Mouse (Mus musculus): ENCODE data around the gene Gabrb3. TPM values are rescaled to one million over a fixed set of nuclear protein-coding genes. Genes with fewer than 3 reads are reported as not detected.

Gene Gabrb3
- polyA plus RNA-seq, 1 experiment from 2014 or later = 11.9 TPM

DNA sequence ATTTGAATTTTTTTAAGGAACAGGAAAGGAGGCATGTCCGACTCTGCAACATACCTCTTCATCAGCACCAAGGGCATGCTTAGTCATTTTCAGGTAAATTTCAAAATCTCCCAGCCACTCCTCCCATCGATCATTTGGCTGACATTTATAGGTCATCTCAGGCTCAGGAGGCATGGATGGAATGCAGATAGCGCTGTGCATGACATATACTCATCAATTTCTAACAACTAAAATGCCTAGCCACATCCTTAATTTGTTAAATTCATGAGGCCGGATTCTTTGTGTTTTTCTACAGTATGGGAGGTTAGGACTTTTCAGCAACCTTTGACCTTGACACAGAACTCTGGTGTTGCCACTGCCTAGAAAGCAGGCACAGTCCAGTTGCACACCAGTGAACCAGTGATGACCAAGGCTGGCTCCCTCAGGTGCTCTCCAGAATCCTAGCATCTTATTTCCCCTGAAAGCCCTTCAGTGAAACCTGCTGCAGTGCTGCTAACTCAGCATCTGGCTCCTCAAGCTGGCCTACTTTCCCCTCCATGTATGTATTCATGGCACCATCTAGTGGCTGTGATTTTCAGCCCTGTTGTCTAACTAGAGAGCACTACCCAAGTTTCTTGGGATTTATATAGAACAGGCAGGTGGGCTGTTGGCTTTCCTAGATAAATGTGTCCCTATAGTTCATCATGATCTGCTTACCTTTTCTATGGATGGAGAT is 54.5 kb downstream of the Gabrb3 start:
- 82% methylated on average over 4 of the region's 4 CpGs for WGBS
- no peak overlapping the region for H3K4me3 ChIP-seq (replicated peaks)
- H3K27ac ChIP-seq = no peak overlapping the region
- no peaks in the 10 kb centered on the region for H3K36me3 ChIP-seq (replicated peaks)
- no peaks in the 10 kb centered on the region for H3K27me3 ChIP-seq
- H3K9me3 ChIP-seq = no peaks in the 10 kb centered on the region
- no peak overlapping the region for H3K9ac ChIP-seq
- ATAC-seq (ENCODE audit: low FRiP score) = peak; percentile 46; the same call in 1 of the 2 replicates
- H3K4me2 ChIP-seq = no peak overlapping the region
- no peaks in the 10 kb centered on the region for H3K4me1 ChIP-seq

GRCm38 (mm10) chr7:57482896-57483295 is 63.4 kb downstream of the Gabrb3 start:
- no peak for ATAC-seq (ENCODE audit: low FRiP score)
- H3K27me3 ChIP-seq = no peaks in the 10 kb centered on the region
- H3K4me1 ChIP-seq = no peaks in the 10 kb centered on the region
- no peak overlapping the region for H3K4me3 ChIP-seq (replicated peaks)
- H3K9ac ChIP-seq = no peak overlapping the region
- H3K27ac ChIP-seq = no peak overlapping the region
- no peak overlapping the region for H3K4me2 ChIP-seq
- H3K9me3 ChIP-seq = no peaks in the 10 kb centered on the region
- no peaks in the 10 kb centered on the region for H3K36me3 ChIP-seq (replicated peaks)

DNA sequence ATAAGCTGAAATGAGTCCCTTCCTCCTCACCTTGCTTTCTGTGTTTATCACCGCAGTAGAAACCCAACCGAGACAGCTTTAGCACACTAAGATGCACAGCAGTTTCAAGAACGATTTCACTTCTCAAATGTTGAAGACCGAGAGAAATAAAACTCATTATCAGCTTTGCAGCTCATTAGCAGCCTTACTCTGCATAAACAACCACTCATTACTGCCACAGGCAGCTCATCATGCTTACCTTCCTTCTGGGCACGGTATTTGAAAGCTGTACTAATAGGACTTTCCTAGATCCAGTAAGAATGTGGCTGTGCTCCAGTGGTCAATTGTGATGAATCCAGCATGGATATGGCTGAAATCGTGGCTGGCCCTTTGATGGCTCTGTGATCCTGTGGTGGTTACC is 67.4 kb downstream of the Gabrb3 start:
- Histone ChIP-seq H3K27me3 (no peaks in the 10 kb centered on the region), H3K4me1 (no peaks in the 10 kb centered on the region), H3K9me3 (no peaks in the 10 kb centered on the region), H3K27ac (no peak overlapping the region), H3K4me3 (replicated peaks) (no peak overlapping the region), H3K36me3 (replicated peaks) (no peaks in the 10 kb centered on the region), H3K9ac (no peak overlapping the region), H3K4me2 (no peak overlapping the region)
- WGBS = 70% methylated on average over 6 of the region's 6 CpGs
- ATAC-seq (ENCODE audit: low FRiP score) = no peak

- H3K4me2 ChIP-seq = no peak overlapping the region
- H3K27ac ChIP-seq = no peak overlapping the region
- no peaks in the 10 kb centered on the region for H3K27me3 ChIP-seq
- H3K36me3 ChIP-seq (replicated peaks) = no peaks in the 10 kb centered on the region
- no peaks in the 10 kb centered on the region for H3K4me1 ChIP-seq
- no peak for ATAC-seq (ENCODE audit: low FRiP score)
- WGBS = 77% methylated on average over 4 of the region's 4 CpGs
- no peak overlapping the region for H3K4me3 ChIP-seq (replicated peaks)
- H3K9ac ChIP-seq = no peak overlapping the region
- H3K9me3 ChIP-seq = no peaks in the 10 kb centered on the region
Observed at GRCm38 (mm10) chr7:57491795-57492194, 72.3 kb downstream of the Gabrb3 start.

DNA sequence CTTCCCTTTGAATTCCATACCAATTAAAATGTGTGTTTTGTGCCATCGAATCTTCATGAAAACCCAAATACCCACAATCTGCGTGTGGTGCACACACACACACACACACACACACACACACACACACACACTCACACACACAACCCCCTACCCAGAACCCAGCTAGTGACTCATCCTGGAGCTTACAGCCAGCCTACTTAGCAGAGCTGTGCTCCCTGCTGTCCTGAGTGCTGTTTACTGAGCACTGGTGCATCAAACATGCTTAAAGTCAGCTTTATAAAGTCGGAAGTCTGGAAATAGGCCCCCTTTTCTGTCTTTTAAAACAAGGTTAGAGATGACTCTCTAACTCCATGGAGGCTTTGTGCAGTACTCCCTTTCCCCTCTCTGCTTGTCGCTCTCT is 83.3 kb downstream of the Gabrb3 start:
- no peak for ATAC-seq (ENCODE audit: low FRiP score)
- H3K4me3 ChIP-seq (replicated peaks) = no peak overlapping the region

DNA sequence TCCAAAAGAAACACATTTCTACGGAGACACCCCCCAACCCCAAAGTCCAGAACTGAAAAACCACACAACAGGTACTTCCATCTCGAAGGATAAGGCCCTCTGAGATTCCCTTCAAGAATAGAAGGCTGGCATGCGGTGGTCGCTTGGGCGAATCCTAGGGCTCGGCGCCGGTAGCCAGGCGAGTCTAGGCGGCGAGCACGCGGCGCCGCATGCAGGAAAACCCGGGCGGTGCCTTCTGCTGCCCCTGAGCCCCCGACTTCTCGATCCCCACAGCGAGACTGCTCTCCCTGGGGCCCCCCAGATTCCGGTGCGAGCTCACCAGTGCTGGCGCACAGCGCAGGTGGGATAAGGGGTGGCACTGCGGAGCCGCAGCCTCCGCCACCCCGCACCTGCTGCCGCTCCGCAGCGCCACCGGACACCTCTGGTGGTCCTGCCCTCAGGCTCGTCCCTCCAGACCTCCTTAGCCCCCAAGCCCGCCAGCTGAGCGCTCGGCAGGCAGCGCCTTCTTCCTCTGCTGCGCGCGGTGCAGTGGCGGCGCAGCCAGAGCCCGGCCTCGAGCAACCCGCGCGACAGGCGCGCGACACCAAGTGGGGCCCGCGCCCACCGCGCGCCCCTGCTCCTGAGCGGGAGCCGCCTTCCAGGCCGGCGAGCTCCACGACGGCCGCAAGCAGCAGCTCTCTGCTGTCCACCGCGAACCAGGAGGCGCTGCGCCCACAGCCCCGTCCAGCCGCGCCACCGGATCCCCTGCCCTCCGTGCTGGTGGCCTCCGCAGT is 89.6 kb downstream of the Gabrb3 start:
- H3K9ac ChIP-seq = peak overlapping the region; percentile 42
- H3K4me1 ChIP-seq = peaks cover 15% of the 10 kb centered on the region
- peak overlapping the region; percentile 85 for H3K4me2 ChIP-seq
- no peaks in the 10 kb centered on the region for H3K36me3 ChIP-seq (replicated peaks)
- no peaks in the 10 kb centered on the region for H3K9me3 ChIP-seq
- WGBS = under 1% methylated on average over 56 of the region's 72 CpGs
- H3K4me3 ChIP-seq (replicated peaks) = peak overlapping the region; percentile 53
- H3K27me3 ChIP-seq = peaks cover 50% of the 10 kb centered on the region
- ATAC-seq (ENCODE audit: low FRiP score) = peak; percentile 66
- H3K27ac ChIP-seq = no peak overlapping the region

More for the DNA sequence above, 83.3 kb downstream of the Gabrb3 start:
- Histone ChIP-seq H3K4me1 (no peaks in the 10 kb centered on the region), H3K4me2 (no peak overlapping the region), H3K27me3 (peaks cover 14% of the 10 kb centered on the region), H3K27ac (no peak overlapping the region), H3K9me3 (no peaks in the 10 kb centered on the region), H3K9ac (no peak overlapping the region), H3K36me3 (replicated peaks) (no peaks in the 10 kb centered on the region)
- 68% methylated on average over 4 of the region's 4 CpGs for WGBS

DNA sequence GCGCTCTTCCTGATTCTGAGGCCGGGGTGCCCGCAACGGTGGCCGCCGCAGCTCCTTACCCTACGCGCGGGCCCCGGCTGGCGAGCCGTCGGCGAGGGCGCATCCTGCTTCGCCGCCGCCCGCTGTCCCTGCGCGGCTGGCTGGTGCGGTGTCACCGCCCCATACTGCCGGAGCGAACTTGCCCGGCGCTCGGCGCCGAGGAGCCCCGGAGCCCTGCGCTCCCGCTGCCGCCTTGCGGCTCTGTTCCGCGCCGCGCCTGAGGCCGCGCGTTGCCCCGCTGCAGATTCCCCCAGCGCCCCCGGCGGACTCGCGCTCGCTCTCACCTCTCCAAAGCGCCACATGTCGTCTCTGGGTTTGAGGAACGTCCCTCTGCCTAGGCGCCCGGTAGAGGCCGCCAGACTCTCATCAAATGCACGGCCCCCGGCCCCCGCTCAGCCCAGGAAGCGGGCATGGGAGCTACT is 90.2 kb downstream of the Gabrb3 start, which contains the start of gene Gabra5:
Gene Gabra5 (minus strand): TSS at position 379 of the 461 bp plus-strand sequence.
- under 1% methylated on average over 56 of the region's 59 CpGs for WGBS
- H3K4me1 ChIP-seq = peaks cover 15% of the 10 kb centered on the region
- H3K9ac ChIP-seq = peak within 1 kb of the TSS; percentile 42
- no peaks in the 10 kb centered on the region for H3K36me3 ChIP-seq (replicated peaks)
- no peak within 1 kb of the TSS for H3K27ac ChIP-seq
- peaks cover 50% of the 10 kb centered on the region for H3K27me3 ChIP-seq
- H3K9me3 ChIP-seq = no peaks in the 10 kb centered on the region
- peak within 1 kb of the TSS; percentile 85 for H3K4me2 ChIP-seq
- peak within 1 kb of the TSS; percentile 53 for H3K4me3 ChIP-seq (replicated peaks)
- ATAC-seq (ENCODE audit: low FRiP score) = peak; percentile 87

DNA sequence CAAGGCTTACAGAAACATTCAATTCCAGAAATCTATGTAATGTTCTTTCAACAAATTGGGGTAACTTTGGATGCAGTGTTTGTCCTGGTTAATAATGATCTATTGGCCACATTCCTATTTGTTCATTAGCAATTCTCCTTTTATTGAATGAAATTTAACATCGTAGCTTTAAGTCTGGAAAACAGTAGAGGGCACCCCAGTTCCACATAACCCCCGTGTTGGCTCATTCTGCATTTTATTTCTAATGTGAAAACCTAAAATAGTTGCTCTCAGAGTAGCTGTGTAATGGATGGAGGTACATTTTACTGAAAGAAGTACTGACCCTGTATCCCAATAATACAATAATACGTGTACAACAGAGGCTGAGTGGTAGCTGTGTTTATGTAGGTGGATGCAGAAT is 93.5 kb downstream of the Gabrb3 start:
- WGBS = 30% methylated on average over 3 of the region's 3 CpGs
- peaks cover 15% of the 10 kb centered on the region for H3K4me1 ChIP-seq

DNA sequence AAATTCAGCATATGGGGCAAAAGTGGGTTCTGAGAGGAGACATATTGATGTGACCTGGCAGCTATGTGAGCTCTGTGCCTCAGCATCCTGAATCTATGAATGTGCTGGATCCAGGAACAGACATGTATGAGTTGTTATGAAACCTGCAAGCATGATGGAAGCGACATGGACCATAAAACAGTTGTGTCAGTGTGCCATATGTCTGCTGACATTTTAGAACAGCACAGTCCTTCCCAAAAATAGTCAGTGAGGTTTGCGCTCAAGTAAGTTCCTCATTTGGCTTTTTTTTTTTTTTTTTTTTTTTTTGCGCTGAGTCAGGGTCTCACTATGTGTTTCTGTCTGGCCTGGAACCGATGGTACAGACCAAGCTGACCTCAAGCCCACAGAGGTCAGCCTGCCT is 110.0 kb downstream of the Gabrb3 start:
- WGBS = 82% methylated on average over 4 of the region's 4 CpGs
- ATAC-seq (ENCODE audit: low FRiP score) = no peak

More for the DNA sequence above, 93.5 kb downstream of the Gabrb3 start:
- no peak overlapping the region for H3K9ac ChIP-seq
- no peaks in the 10 kb centered on the region for H3K9me3 ChIP-seq
- H3K4me2 ChIP-seq = no peak overlapping the region
- peaks cover 35% of the 10 kb centered on the region for H3K27me3 ChIP-seq
- H3K27ac ChIP-seq = no peak overlapping the region
- no peak for ATAC-seq (ENCODE audit: low FRiP score)
- no peaks in the 10 kb centered on the region for H3K36me3 ChIP-seq (replicated peaks)
- no peak overlapping the region for H3K4me3 ChIP-seq (replicated peaks)

GRCm38 (mm10) chr7:57529954-57530353 is 110.5 kb downstream of the Gabrb3 start:
- no peak for ATAC-seq (ENCODE audit: low FRiP score)
- Histone ChIP-seq H3K36me3 (replicated peaks) (no peaks in the 10 kb centered on the region), H3K9ac (no peak overlapping the region), H3K9me3 (no peaks in the 10 kb centered on the region), H3K4me1 (no peaks in the 10 kb centered on the region), H3K4me3 (replicated peaks) (no peak overlapping the region), H3K4me2 (no peak overlapping the region), H3K27ac (no peak overlapping the region), H3K27me3 (no peaks in the 10 kb centered on the region)
- 91% methylated on average over 8 of the region's 8 CpGs for WGBS

More for the DNA sequence above, 110.0 kb downstream of the Gabrb3 start:
- H3K9me3 ChIP-seq = no peaks in the 10 kb centered on the region
- no peak overlapping the region for H3K27ac ChIP-seq
- no peak overlapping the region for H3K4me3 ChIP-seq (replicated peaks)
- H3K27me3 ChIP-seq = no peaks in the 10 kb centered on the region
- no peaks in the 10 kb centered on the region for H3K36me3 ChIP-seq (replicated peaks)
- no peak overlapping the region for H3K9ac ChIP-seq
- no peak overlapping the region for H3K4me2 ChIP-seq
- no peaks in the 10 kb centered on the region for H3K4me1 ChIP-seq

DNA sequence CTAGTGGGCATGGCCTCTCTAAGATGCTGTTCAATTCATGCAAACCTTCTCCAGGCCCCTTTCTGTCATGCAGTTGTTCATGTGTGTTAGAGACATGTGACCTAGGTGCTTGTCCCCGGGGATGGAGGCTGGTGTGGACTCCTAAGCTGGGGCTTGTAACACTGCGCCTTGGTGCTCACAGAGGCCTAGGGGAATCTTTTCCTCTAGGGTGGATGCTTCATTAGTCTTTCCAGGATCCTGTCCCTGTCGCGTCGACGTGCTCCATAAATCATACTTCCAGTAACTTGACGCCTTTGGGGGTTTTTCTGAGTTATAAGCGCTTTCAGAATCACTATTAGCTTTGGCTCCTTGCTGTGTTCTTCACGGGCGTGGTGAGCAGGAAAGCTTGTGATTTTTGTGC is 113.2 kb downstream of the Gabrb3 start:
- Histone ChIP-seq H3K36me3 (replicated peaks) (no peaks in the 10 kb centered on the region), H3K4me3 (replicated peaks) (no peak overlapping the region), H3K27me3 (no peaks in the 10 kb centered on the region), H3K4me1 (no peaks in the 10 kb centered on the region), H3K27ac (no peak overlapping the region), H3K9me3 (no peaks in the 10 kb centered on the region), H3K9ac (no peak overlapping the region), H3K4me2 (no peak overlapping the region)
- no peak for ATAC-seq (ENCODE audit: low FRiP score)
- 91% methylated on average over 10 of the region's 10 CpGs for WGBS

GRCm38 (mm10) chr7:57538565-57538964 is 119.1 kb downstream of the Gabrb3 start:
- H3K4me3 ChIP-seq (replicated peaks) = no peak overlapping the region
- H3K9me3 ChIP-seq = no peaks in the 10 kb centered on the region
- H3K36me3 ChIP-seq (replicated peaks) = no peaks in the 10 kb centered on the region
- 25% methylated on average over 7 of the region's 7 CpGs for WGBS
- 0 out of 2 replicates have a peak, but pooled peaks have one; percentile 27 for ATAC-seq (ENCODE audit: low FRiP score)
- H3K9ac ChIP-seq = no peak overlapping the region
- no peaks in the 10 kb centered on the region for H3K27me3 ChIP-seq
- no peak overlapping the region for H3K27ac ChIP-seq
- no peaks in the 10 kb centered on the region for H3K4me1 ChIP-seq
- H3K4me2 ChIP-seq = no peak overlapping the region

Data from forebrain, embryonic 12.5 days (tissue).